Mouse (Mus musculus): ENCODE measurements around the gene Ccnd1. TPM values are rescaled to one million over a fixed set of nuclear protein-coding genes. Genes with fewer than 3 reads are reported as not detected.
"Not testable (repeated sequence)": the region's sequence is repeated elsewhere in the genome, so short reads cannot be mapped to it uniquely, and the experiment has no call there.

Ccnd1 gene
- polyA plus RNA-seq, 1 experiment from 2014 or later: 194 TPM

DNA sequence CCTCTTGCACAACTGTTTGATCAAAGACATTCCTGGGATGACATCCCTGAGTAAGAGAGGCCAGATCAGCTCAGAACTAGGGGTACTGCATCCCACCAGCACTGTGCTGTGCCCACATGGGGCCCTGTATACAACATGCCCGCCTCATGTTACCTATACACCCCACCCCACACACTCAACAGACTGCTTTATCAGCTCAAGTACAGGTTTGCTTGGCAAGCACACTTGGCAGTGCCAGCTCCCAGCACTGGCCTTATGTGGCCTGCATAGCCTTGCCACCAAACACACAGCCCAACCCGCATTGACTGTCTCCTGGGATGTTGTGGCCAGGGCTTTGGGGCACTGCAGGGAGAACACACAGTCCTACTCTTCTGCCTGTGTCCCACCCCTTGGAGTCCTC lies 12.1 kb downstream of the Ccnd1 start:
- 85% methylated on average over 2 of the region's 2 CpGs for WGBS
- H3K27ac ChIP-seq (replicated peaks): peak overlapping the region; percentile 24; the same call in 1 of the 2 replicates
- DNase-seq (ENCODE audit: low spot score): no peak

DNA sequence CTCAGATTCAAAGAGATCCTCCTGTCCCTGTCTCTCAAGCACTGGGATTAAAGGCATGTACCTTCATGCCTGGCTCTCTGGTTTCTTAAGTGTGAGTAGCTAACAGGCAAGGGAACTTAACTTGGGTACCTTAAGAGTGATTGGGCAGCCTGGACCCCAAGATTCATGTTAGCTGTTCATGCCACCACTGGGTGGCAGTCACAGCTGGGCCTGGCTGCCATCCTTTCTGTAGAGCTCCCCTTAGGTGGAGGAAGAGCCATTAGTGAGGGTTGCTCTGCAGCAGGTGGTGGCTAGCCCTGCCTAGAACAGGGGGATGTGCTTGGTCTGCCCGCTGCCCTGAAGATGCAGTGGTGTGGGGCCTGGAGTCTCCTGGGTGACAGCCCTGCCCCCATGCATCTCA lies 20.9 kb downstream of the Ccnd1 start:
- WGBS: 73% methylated on average over 1 of the region's 1 CpGs
- Histone ChIP-seq H3K9me3 (no peaks in the 10 kb centered on the region), H3K27ac (replicated peaks) (no peak overlapping the region), H3K4me3 (no peak overlapping the region), H3K27me3 (replicated peaks; ENCODE audit: low read depth, poor library complexity, severe bottlenecking) (no peaks in the 10 kb centered on the region), H3K36me3 (replicated peaks) (peaks cover 50% of the 10 kb centered on the region), H3K4me1 (peaks cover 14% of the 10 kb centered on the region)
- no peak for DNase-seq (ENCODE audit: low spot score)

More for the DNA sequence above, 12.1 kb downstream of the Ccnd1 start:
- H3K9me3 ChIP-seq: no peaks in the 10 kb centered on the region
- no peak overlapping the region for H3K4me3 ChIP-seq
- no peaks in the 10 kb centered on the region for H3K27me3 ChIP-seq (replicated peaks; ENCODE audit: low read depth, poor library complexity, severe bottlenecking)
- peaks cover 57% of the 10 kb centered on the region for H3K36me3 ChIP-seq (replicated peaks)
- H3K4me1 ChIP-seq: peaks cover 13% of the 10 kb centered on the region

DNA sequence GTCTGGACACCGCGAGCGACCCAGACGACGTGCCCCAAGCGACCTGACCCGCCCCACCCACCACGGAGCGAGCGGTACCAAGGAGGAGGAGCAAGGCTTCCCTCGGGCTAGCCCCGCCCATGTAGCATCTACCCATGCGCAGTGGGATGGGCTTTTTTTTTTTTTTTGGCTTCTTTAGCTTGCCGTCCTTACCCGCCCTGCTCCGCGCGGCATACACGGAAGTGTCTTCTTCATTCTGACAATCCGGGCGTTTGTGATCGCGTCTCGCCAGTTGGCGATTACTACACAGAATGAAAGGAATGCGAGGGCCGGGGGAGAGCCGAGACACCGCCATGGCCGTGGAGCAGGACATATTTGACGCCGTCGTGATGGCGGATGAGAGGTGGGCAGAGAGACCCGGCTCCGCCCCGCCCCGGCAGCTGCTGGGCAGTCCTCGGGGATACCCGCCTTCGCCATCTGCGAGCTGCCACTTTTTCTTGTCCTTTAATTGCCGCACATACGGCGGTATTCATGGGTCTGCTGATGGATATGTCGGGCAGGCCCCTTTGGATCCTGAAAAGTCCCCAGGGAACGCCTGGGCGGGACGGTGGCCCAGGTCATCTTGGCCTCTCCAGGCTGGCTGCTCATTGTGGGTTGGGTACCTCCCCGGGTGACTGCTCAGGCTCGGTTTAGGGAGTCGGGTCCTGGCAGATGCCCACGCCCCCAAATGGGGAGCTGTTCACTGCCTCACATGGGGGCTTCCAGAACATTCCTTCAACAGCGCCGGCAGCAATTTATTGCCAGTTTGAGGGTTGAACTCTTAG lies 24.6 kb downstream of the Ccnd1 start, which contains the start of gene LTO1:
Gene LTO1 (plus strand): TSS at position 153 of the 803 bp plus-strand sequence.
- peak; percentile 92 for DNase-seq (ENCODE audit: low spot score)
- Histone ChIP-seq H3K4me3 (peak within 1 kb of the TSS; percentile 93), H3K4me1 (peaks cover 14% of the 10 kb centered on the region), H3K27ac (replicated peaks) (peak within 1 kb of the TSS; percentile 85), H3K36me3 (replicated peaks) (peaks cover 28% of the 10 kb centered on the region), H3K27me3 (replicated peaks; ENCODE audit: low read depth, poor library complexity, severe bottlenecking) (no peaks in the 10 kb centered on the region), H3K9me3 (no peaks in the 10 kb centered on the region)
- under 1% methylated on average over 55 of the region's 55 CpGs for WGBS

DNA sequence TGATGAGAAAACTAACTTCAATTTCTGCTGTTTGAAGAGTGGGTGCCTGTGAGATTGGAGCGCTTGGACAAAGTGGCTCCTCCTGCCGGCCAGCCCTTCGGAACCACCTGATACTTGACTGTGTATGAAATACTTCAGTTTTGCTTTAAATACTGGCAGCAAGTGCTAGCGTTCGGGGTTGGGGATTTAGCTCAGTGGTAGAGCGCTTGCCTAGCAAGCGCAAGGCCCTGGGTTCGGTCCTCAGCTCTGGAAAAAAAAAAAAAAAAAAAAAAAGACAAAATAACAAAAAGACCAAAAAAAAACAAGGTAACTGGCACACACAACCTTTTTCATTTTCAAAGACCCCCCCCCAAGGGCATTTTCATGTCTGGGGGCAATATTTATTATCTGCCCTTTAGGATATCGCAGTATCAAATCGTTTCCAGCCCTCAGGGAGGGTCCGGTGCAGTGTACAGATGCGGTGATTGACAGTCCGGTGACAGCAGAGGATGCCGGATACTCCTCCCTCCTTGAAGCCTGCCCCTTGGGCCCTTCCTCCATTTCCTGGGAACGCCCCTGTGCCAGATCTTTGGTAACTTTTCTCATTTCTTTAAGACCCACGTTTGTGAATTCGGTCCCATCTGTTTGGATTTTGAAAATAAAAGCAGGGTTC lies 25.3 kb downstream of the Ccnd1 start:
- peaks cover 20% of the 10 kb centered on the region for H3K36me3 ChIP-seq (replicated peaks)
- DNase-seq (ENCODE audit: low spot score): no peak
- WGBS: 7% methylated on average over 17 of the region's 17 CpGs
- no peaks in the 10 kb centered on the region for H3K27me3 ChIP-seq (replicated peaks; ENCODE audit: low read depth, poor library complexity, severe bottlenecking)
- H3K9me3 ChIP-seq: no peaks in the 10 kb centered on the region
- peak overlapping the region; percentile 85 for H3K27ac ChIP-seq (replicated peaks)
- peaks cover 14% of the 10 kb centered on the region for H3K4me1 ChIP-seq
- peak overlapping the region; percentile 93 for H3K4me3 ChIP-seq

DNA sequence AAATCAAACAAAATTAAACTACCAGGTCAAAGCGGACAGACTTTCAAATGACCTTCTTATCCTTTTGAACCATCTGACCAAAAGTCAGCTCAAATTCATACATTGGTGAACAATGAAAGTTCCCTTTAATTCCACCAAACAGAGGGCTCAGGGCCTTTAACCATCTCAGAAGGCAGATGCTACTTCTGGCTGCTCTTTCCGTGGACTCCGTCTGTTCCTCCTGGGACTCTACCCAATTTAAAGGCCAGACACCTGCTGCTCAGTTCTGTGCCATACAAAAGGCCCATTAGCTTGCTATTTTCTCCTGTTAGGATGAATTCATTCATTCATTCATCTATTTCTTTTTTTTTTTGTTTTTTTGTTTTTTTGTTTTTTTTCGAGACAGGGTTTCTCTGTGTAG lies 26.8 kb downstream of the Ccnd1 start:
- Histone ChIP-seq H3K27me3 (replicated peaks; ENCODE audit: low read depth, poor library complexity, severe bottlenecking) (peaks cover 11% of the 10 kb centered on the region), H3K4me1 (peaks cover 20% of the 10 kb centered on the region), H3K36me3 (replicated peaks) (peaks cover 7% of the 10 kb centered on the region), H3K9me3 (no peaks in the 10 kb centered on the region), H3K4me3 (no peak overlapping the region), H3K27ac (replicated peaks) (no peak overlapping the region)
- no peak for DNase-seq (ENCODE audit: low spot score)
- 80% methylated on average over 4 of the region's 4 CpGs for WGBS

DNA sequence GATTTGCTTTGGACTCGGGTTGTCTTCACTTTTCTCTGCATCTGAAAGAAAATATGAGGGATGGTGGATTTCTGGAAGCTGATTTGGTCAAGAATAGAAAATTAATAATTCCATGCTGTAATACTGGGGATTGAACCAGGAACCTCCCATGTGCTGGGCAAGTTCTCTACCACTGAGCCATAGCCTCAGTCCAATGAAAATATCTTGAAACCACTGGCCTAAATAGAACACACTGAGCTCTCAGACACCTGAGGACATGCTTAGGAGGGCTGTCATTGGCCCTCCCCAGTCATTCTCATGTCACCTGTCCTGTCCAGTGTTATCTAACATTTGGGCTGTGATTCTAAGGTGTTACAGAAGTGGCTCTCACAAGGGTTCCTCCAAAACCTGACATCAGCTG lies 28.6 kb downstream of the Ccnd1 start:
- H3K36me3 ChIP-seq (replicated peaks): no peaks in the 10 kb centered on the region
- 77% methylated on average over 1 of the region's 1 CpGs for WGBS
- H3K27ac ChIP-seq (replicated peaks): no peak overlapping the region
- no peak overlapping the region for H3K4me3 ChIP-seq
- DNase-seq (ENCODE audit: low spot score): no peak
- H3K9me3 ChIP-seq: no peaks in the 10 kb centered on the region
- H3K4me1 ChIP-seq: peaks cover 21% of the 10 kb centered on the region
- H3K27me3 ChIP-seq (replicated peaks; ENCODE audit: low read depth, poor library complexity, severe bottlenecking): peaks cover 15% of the 10 kb centered on the region

DNA sequence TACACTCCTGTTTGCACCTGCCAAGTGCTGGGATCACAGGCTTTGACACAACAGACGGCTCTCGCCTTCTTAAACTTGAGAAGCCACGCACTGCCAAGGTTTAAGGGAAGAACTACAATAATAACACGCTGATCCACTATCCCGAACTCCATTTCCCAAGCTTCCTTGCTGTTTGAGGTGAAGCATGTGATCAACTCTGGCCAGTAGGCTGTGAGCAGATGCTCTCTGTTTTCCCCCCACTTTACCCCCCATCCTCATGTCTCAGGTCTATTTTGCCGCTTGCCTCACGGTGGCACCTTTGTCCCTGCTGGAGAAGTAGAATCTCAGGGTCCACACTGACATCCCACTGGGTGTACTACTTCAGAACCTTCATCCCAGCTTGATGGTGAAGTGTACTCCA lies 31.0 kb downstream of the Ccnd1 start:
- H3K4me1 ChIP-seq: peaks cover 12% of the 10 kb centered on the region
- peaks cover 20% of the 10 kb centered on the region for H3K27me3 ChIP-seq (replicated peaks; ENCODE audit: low read depth, poor library complexity, severe bottlenecking)
- no peaks in the 10 kb centered on the region for H3K9me3 ChIP-seq
- 30% methylated on average over 7 of the region's 7 CpGs for WGBS
- H3K36me3 ChIP-seq (replicated peaks): no peaks in the 10 kb centered on the region
- no peak overlapping the region for H3K4me3 ChIP-seq
- no peak overlapping the region for H3K27ac ChIP-seq (replicated peaks)
- no peak for DNase-seq (ENCODE audit: low spot score)

DNA sequence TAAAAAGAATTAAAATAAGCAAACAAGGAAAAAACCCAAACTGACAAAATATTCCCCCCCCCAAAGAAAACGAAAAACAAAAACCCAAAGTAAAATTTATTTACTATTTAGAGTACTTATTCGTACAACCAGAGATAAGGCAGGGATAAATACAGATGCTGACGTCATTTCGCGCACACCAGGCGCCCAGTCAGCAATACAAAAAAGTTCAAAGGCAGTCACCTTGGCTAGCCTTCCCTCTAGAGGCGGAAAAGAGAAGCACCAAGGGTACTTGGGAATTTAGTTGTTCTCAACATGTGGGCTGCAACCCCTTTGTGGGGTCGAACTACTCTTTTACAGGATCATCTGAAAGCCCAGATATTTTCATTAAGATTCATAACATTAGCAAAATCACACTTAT lies 31.9 kb downstream of the Ccnd1 start:
- Histone ChIP-seq H3K36me3 (replicated peaks) (no peaks in the 10 kb centered on the region), H3K4me3 (no peak overlapping the region), H3K27me3 (replicated peaks; ENCODE audit: low read depth, poor library complexity, severe bottlenecking) (peaks cover 20% of the 10 kb centered on the region), H3K4me1 (peaks cover 12% of the 10 kb centered on the region), H3K27ac (replicated peaks) (no peak overlapping the region), H3K9me3 (no peaks in the 10 kb centered on the region)
- 14% methylated on average over 8 of the region's 8 CpGs for WGBS
- DNase-seq (ENCODE audit: low spot score): peak; percentile 35

DNA sequence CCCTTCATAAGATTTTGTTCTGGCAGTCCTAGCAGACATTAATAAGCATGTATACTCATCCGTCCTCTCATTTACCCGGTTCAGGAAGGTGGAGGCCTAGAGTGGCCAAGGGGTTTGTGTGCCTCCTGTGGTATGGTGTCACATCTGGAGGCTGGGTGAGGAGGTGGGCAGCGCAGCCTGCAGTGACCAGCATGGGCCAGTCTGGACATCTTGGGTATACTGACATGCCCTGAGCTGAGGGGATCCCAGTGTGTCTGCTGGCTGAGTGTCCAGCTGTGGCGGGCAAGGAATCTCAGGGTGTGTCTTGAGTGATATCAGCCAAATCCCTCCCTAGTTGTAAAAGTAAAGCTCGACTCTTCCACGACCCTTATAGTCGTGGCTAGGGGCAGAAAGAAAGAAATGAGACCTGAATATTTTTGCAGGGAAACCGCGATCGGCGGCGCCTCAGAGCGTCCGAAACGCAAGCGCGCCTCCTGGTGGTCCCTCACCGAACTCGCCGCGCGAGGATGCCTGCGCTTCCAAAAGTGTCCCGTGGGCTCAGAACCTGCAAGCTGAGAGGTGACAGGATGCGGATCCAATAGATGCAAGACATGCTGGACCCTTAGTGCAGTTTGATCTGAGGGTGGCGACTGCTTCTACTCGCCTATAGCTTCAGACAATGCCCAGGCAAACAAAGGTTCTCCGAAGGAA lies 32.9 kb downstream of the Ccnd1 start:
- H3K27me3 ChIP-seq (replicated peaks; ENCODE audit: low read depth, poor library complexity, severe bottlenecking): peaks cover 20% of the 10 kb centered on the region
- H3K9me3 ChIP-seq: no peaks in the 10 kb centered on the region
- H3K36me3 ChIP-seq (replicated peaks): no peaks in the 10 kb centered on the region
- peak overlapping the region; percentile 30; the same call in 1 of the 2 replicates for H3K27ac ChIP-seq (replicated peaks)
- H3K4me3 ChIP-seq: peak overlapping the region; percentile 45
- 10% methylated on average over 28 of the region's 28 CpGs for WGBS
- peaks cover 12% of the 10 kb centered on the region for H3K4me1 ChIP-seq
- peak; percentile 84 for DNase-seq (ENCODE audit: low spot score)

DNA sequence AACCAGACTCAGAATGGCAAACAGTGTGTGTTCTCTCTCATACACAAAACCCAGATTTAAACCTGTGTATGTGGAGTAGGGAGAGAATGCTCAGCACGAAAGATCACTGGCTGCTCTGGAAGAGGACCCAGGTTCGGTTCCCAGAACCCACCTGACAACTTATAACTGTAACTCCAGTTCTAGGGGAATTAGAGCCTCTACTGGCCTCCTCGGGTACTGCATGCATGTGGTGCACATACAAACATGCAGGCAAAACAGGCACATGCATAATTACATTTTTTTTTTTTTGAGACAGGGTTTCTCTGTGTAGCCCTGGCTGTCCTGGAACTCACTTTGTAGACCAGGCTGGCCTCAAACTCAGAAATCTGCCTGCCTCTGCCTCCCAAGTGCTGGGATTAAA lies 34.2 kb downstream of the Ccnd1 start:
- Histone ChIP-seq H3K27me3 (replicated peaks; ENCODE audit: low read depth, poor library complexity, severe bottlenecking) (peaks cover 32% of the 10 kb centered on the region), H3K4me1 (peaks cover 12% of the 10 kb centered on the region)
- H3K27ac ChIP-seq (replicated peaks); H3K4me3 ChIP-seq; DNase-seq (ENCODE audit: low spot score); H3K9me3 ChIP-seq; H3K36me3 ChIP-seq (replicated peaks): not testable (repeated sequence)
- WGBS: 90% methylated on average over 3 of the region's 3 CpGs

DNA sequence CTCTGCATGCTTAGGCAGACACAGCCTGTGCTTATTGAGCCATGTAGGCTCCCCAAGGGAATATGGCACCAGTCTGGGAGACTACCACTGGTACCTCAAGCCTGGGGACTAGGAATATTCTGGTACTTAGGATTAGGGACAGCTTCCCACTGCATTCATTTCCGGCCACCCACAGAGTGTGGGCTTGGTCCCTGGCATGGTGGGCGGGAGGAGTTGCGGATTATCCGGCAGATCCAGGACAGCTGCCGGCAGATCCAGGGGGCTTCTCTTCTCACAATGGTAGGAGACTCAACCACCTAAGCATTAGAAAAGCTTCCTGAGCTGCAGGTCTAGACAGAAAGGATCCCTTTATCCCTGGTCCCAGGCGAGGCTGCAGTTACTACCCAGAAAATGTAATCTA lies 41.2 kb downstream of the Ccnd1 start:
- Histone ChIP-seq H3K9me3 (no peaks in the 10 kb centered on the region), H3K27me3 (replicated peaks; ENCODE audit: low read depth, poor library complexity, severe bottlenecking) (peaks cover 80% of the 10 kb centered on the region), H3K36me3 (replicated peaks) (no peaks in the 10 kb centered on the region), H3K4me1 (peaks cover 44% of the 10 kb centered on the region), H3K27ac (replicated peaks) (no peak overlapping the region), H3K4me3 (peak overlapping the region; percentile 62)
- 19% methylated on average over 6 of the region's 6 CpGs for WGBS
- no peak for DNase-seq (ENCODE audit: low spot score)

DNA sequence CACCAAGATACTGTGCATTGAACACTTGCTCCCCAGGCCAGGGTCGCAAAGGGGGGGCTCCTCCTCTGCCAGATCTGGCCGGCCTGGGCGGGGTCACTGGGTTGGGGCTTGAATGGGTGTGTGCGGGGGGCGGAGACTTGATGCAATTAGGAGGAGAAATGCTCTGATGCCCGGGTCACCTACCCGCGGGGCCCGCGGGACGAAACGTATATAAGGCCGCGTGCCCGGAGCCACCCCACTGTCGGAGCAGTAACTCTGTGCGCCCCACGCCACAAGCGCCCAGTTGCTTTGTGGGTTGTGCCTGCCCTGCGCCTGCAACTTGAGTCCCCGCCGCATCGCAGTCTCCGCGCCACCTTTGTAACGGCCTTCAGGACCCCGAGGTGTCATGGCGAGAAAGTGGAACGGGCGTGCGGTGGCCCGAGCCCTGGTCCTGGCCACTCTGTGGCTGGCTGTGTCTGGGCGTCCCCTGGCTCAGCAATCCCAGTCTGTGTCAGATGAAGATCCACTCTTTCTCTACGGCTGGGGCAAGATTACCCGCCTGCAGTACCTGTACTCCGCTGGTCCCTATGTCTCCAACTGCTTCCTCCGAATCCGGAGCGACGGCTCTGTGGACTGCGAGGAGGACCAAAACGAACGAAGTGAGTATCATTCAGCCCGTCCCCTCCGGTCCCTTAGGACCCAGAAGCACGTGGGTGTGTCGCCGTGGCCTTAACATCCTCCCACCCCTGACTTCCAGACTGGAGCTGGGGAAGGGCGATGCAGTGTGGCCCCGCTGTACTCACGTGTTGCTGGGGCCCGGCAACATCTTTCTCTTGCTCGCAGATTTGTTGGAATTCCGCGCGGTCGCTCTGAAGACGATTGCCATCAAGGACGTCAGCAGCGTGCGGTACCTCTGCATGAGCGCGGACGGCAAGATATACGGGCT lies 43.2 kb downstream of the Ccnd1 start, which contains the start of gene Fgf15:
Gene Fgf15 (plus strand): TSS at position 238 of the 925 bp plus-strand sequence.
- under 1% methylated on average over 65 of the region's 65 CpGs for WGBS
- peak; percentile 61 for DNase-seq (ENCODE audit: low spot score)
- peak within 1 kb of the TSS; percentile 74 for H3K27ac ChIP-seq (replicated peaks)

More for the DNA sequence above, 43.2 kb downstream of the Ccnd1 start, which contains the start of gene Fgf15:
- Histone ChIP-seq H3K4me1 (peaks cover 44% of the 10 kb centered on the region), H3K36me3 (replicated peaks) (no peaks in the 10 kb centered on the region), H3K27me3 (replicated peaks; ENCODE audit: low read depth, poor library complexity, severe bottlenecking) (peaks cover 89% of the 10 kb centered on the region), H3K9me3 (no peaks in the 10 kb centered on the region), H3K4me3 (peak within 1 kb of the TSS; percentile 62)
